Mouse (Mus musculus) CH12.LX (cell line): ENCODE results near the gene Tstd1. TPM values are rescaled to one million over a fixed set of nuclear protein-coding genes. Genes with fewer than 3 reads are reported as not detected.

Experiments used
- DNase-seq: peaks from one replicate; pipeline ENCODE4 v3.0.0-alpha.2; 2013; ENCODE audit errors: extremely low read depth
- H3K27ac ChIP-seq: 2 replicates; pipeline ENCODE4 v1.5.1; 2012; ENCODE audit warnings: low read depth, mild to moderate bottlenecking, control low read depth, moderate library complexity; ENCODE audit not compliant: insufficient read depth
- H3K27me3 ChIP-seq: replicated peaks from 2 replicates; pipeline ENCODE3; 2012; ENCODE audit warnings: inconsistent platforms
- H3K36me3 ChIP-seq, 2 experiments: replicated peaks in 1 of 2; 2 replicates each; pipeline versions ENCODE3 to v1.6.1; 2012; ENCODE audit warnings: inconsistent platforms in 1 of 2, low read length in 1 of 2, mild to moderate bottlenecking in 1 of 2, mixed read lengths in 1 of 2, moderate library complexity in 1 of 2; ENCODE audit not compliant: control insufficient read depth in 1 of 2, insufficient read depth in 1 of 2
- H3K4me1 ChIP-seq, 2 experiments: 2 replicates each; pipeline ENCODE4 v1.6.1; 2012; ENCODE audit warnings: inconsistent platforms in 1 of 2, moderate library complexity in 1 of 2; ENCODE audit not compliant: insufficient read depth in 2 of 2, control insufficient read depth in 1 of 2
- H3K4me2 ChIP-seq: 2 replicates; pipeline ENCODE4 v1.6.1; 2012; ENCODE audit warnings: low read depth, mild to moderate bottlenecking, control low read depth; ENCODE audit not compliant: poor library complexity, insufficient read depth, severe bottlenecking
- H3K4me3 ChIP-seq, 3 experiments: fragments of 150-350 bp in 1 of 3; sonication (generic) in 1 of 3; replicated peaks in 1 of 3; 2 replicates each; pipeline versions ENCODE3 to v1.5.1; 2011 to 2012; ENCODE audit warnings: low read depth in 2 of 3, low read length in 2 of 3, mild to moderate bottlenecking in 2 of 3, moderate library complexity in 2 of 3, control low read depth in 1 of 3, improper control_type of control experiment in 1 of 3, inconsistent platforms in 1 of 3, mixed read lengths in 1 of 3; ENCODE audit not compliant: poor library complexity in 1 of 3
- H3K79me2 ChIP-seq: replicated peaks from 2 replicates; pipeline ENCODE4 v1.6.1; 2012; ENCODE audit warnings: mild to moderate bottlenecking, moderate library complexity; ENCODE audit not compliant: control insufficient read depth, poor library complexity, insufficient read depth, severe bottlenecking; ENCODE audit errors: extremely low read depth
- H3K9ac ChIP-seq: 2 replicates; pipeline ENCODE4 v1.6.1; 2012; ENCODE audit warnings: low read depth, mild to moderate bottlenecking, control low read depth, moderate library complexity; ENCODE audit not compliant: insufficient read depth
- H3K9me3 ChIP-seq: replicated peaks from 2 replicates; pipeline ENCODE3; 2012; ENCODE audit warnings: low read length, inconsistent platforms, mixed read lengths
- BHLHE40 ChIP-seq: IDR thresholded peaks from 2 replicates; pipeline ENCODE4 v1.6.1; 2011; ENCODE audit warnings: mild to moderate bottlenecking, low read depth, low read length, improper control_type of control experiment
- CHD1 ChIP-seq: IDR thresholded peaks from 2 replicates; pipeline ENCODE4 v1.6.1; 2012; ENCODE audit warnings: low read depth, low read length, improper control_type of control experiment, inconsistent platforms
- CHD2 ChIP-seq: IDR thresholded peaks from 2 replicates; pipeline ENCODE4 v1.6.1; 2011; ENCODE audit warnings: low read length, improper control_type of control experiment
- CTCF ChIP-seq, 2 experiments: IDR thresholded peaks in 1 of 2; conservative IDR thresholded peaks in 1 of 2; 2 replicates each; pipeline ENCODE4 v1.5.1; 2011 to 2012; ENCODE audit warnings: low read depth in 2 of 2, low read length in 2 of 2, improper control_type of control experiment in 1 of 2, inconsistent platforms in 1 of 2, mild to moderate bottlenecking in 1 of 2, moderate library complexity in 1 of 2
- E2F4 ChIP-seq: IDR thresholded peaks from 2 replicates; pipeline ENCODE4 v1.6.1; 2011; ENCODE audit warnings: low read depth, low read length, improper control_type of control experiment; ENCODE audit not compliant: insufficient replicate concordance
- ELF1 ChIP-seq: IDR thresholded peaks from 2 replicates; pipeline ENCODE4 v1.6.1; 2014; ENCODE audit warnings: low read depth, mild to moderate bottlenecking, inconsistent platforms, low read length, improper control_type of control experiment
- ETS1 ChIP-seq: conservative IDR thresholded peaks from 2 replicates; pipeline ENCODE4 v1.6.1; 2012; ENCODE audit warnings: low read depth, mild to moderate bottlenecking, inconsistent platforms, low read length, improper control_type of control experiment, moderate library complexity
- GABPA ChIP-seq: IDR thresholded peaks from 2 replicates; pipeline ENCODE4 v1.6.1; 2012; ENCODE audit warnings: low read depth, low read length, improper control_type of control experiment, inconsistent platforms; ENCODE audit not compliant: insufficient replicate concordance
- HCFC1 ChIP-seq: IDR thresholded peaks from 2 replicates; pipeline ENCODE4 v1.6.1; 2012; ENCODE audit warnings: low read depth, mild to moderate bottlenecking, inconsistent platforms, low read length, improper control_type of control experiment
- IRF4 ChIP-seq: IDR thresholded peaks from 2 replicates; pipeline ENCODE4 v1.6.1; 2014; ENCODE audit warnings: low read depth, mild to moderate bottlenecking, inconsistent platforms, low read length, improper control_type of control experiment
- JUN ChIP-seq: IDR thresholded peaks from 2 replicates; pipeline ENCODE4 v1.6.1; 2011; ENCODE audit warnings: low read depth, mild to moderate bottlenecking, low read length, improper control_type of control experiment, moderate library complexity; ENCODE audit not compliant: insufficient read depth
- KAT2A ChIP-seq: IDR thresholded peaks from 2 replicates; pipeline ENCODE4 v1.6.1; 2012; ENCODE audit warnings: low read length, improper control_type of control experiment, inconsistent platforms; ENCODE audit not compliant: insufficient replicate concordance
- MAFK ChIP-seq: IDR thresholded peaks from 2 replicates; pipeline ENCODE4 v1.6.1; 2011; ENCODE audit warnings: low read length, improper control_type of control experiment; ENCODE audit not compliant: insufficient replicate concordance
- MAX ChIP-seq: IDR thresholded peaks from 2 replicates; pipeline ENCODE4 v1.6.1; 2011; ENCODE audit warnings: low read length, improper control_type of control experiment
- MAZ ChIP-seq: IDR thresholded peaks from 2 replicates; pipeline ENCODE4 v1.6.1; 2012; ENCODE audit warnings: low read depth, mild to moderate bottlenecking, inconsistent platforms, low read length, improper control_type of control experiment, moderate library complexity
- MXI1 ChIP-seq: IDR thresholded peaks from 2 replicates; pipeline ENCODE4 v1.6.1; 2011; ENCODE audit warnings: mild to moderate bottlenecking, low read depth, low read length, improper control_type of control experiment
- MYC ChIP-seq: IDR thresholded peaks from 2 replicates; pipeline ENCODE4 v1.6.1; 2011; ENCODE audit warnings: low read depth, mild to moderate bottlenecking, improper control_type of control experiment, low read length
- NELFE ChIP-seq: IDR thresholded peaks from 2 replicates; pipeline ENCODE4 v1.6.1; 2011; ENCODE audit warnings: low read depth, low read length, improper control_type of control experiment
- PAX5 ChIP-seq: IDR thresholded peaks from 2 replicates; pipeline ENCODE4 v1.6.1; 2012; ENCODE audit warnings: low read length, inconsistent platforms, mixed read lengths
- POLR2A ChIP-seq: IDR thresholded peaks from 2 replicates; pipeline ENCODE4 v1.6.1; 2011; ENCODE audit warnings: low read depth, mild to moderate bottlenecking, improper control_type of control experiment, low read length
- POLR2AphosphoS2 ChIP-seq: IDR thresholded peaks from 2 replicates; pipeline ENCODE4 v1.6.1; 2011; ENCODE audit warnings: low read depth, low read length, improper control_type of control experiment
- RAD21 ChIP-seq: IDR thresholded peaks from 2 replicates; pipeline ENCODE4 v1.6.1; 2011; ENCODE audit warnings: low read depth, mild to moderate bottlenecking, low read length, improper control_type of control experiment, moderate library complexity
- SIN3A ChIP-seq: IDR thresholded peaks from 2 replicates; pipeline ENCODE4 v1.6.1; 2012; ENCODE audit warnings: low read length, improper control_type of control experiment, inconsistent platforms
- SMC3 ChIP-seq: IDR thresholded peaks from 2 replicates; pipeline ENCODE4 v1.6.1; 2011; ENCODE audit warnings: low read depth, low read length, improper control_type of control experiment
- TBP ChIP-seq: conservative IDR thresholded peaks from 2 replicates; pipeline ENCODE4 v1.6.1; 2011; ENCODE audit warnings: low read depth, low read length, improper control_type of control experiment
- TCF12 ChIP-seq: IDR thresholded peaks from 2 replicates; pipeline ENCODE4 v1.6.1; 2014; ENCODE audit warnings: low read depth, mild to moderate bottlenecking, inconsistent platforms, low read length, improper control_type of control experiment
- UBTF ChIP-seq: IDR thresholded peaks from 2 replicates; pipeline ENCODE4 v1.6.1; 2012; ENCODE audit warnings: low read depth, mild to moderate bottlenecking, inconsistent platforms, low read length, improper control_type of control experiment, moderate library complexity
- USF1 ChIP-seq: IDR thresholded peaks from 2 replicates; pipeline ENCODE4 v1.6.1; 2014; ENCODE audit warnings: low read depth, mild to moderate bottlenecking, inconsistent platforms, low read length, improper control_type of control experiment
- ZC3H11A ChIP-seq: IDR thresholded peaks from 2 replicates; pipeline ENCODE4 v1.6.1; 2012; ENCODE audit warnings: low read depth, mild to moderate bottlenecking, inconsistent platforms, low read length, improper control_type of control experiment
- ZMIZ1 ChIP-seq: IDR thresholded peaks from 2 replicates; pipeline ENCODE4 v1.6.1; 2012; ENCODE audit warnings: low read depth, mild to moderate bottlenecking, inconsistent platforms, low read length, improper control_type of control experiment
- ZNF384 ChIP-seq: IDR thresholded peaks from 2 replicates; pipeline ENCODE4 v1.6.1; 2012; ENCODE audit warnings: low read depth, low read length, improper control_type of control experiment, inconsistent platforms
- dilution Hi-C: fragments of 300-500 bp; cut with MboI; formaldehyde crosslinking; loops from 2 replicates; pipeline ENCODE4 v1.14.3; 2020; ENCODE audit warnings: low sequenced_read_pairs; ENCODE audit not compliant: extremely low pct_unique_long_range_greater_than_20kb, extremely low pct_ligation_motif_present
- in situ Hi-C: fragments of 300-500 bp; cut with MboI; formaldehyde crosslinking; loops from 3 replicates; pipeline ENCODE4 v1.14.3; 2019; ENCODE audit warnings: low sequenced_read_pairs, low pct_ligation_motif_present, low pct_unique_long_range_greater_than_20kb, mixed read lengths
- polyA plus RNA-seq: library from polyadenylated mRNA; unstranded; fragments of >175 nt; gene quantifications from 2 replicates; pipeline ENCODE4 v1.2.1, GENCODE M21; 2012; ENCODE audit warnings: low read depth; ENCODE audit not compliant: insufficient read length
- total RNA-seq, 2 experiments: library from RNA; depleted of rRNA; stranded (reverse); fragments of 300-350 nt in 1 of 2; fragments of >200 nt in 1 of 2; gene quantifications; 2 replicates each; pipeline ENCODE4 v1.2.3; 2012 to 2014

Gene Tstd1
- total and polyA plus RNA-seq, 3 experiments = 1.4 to 3.5 (median 2.5) TPM

DNA sequence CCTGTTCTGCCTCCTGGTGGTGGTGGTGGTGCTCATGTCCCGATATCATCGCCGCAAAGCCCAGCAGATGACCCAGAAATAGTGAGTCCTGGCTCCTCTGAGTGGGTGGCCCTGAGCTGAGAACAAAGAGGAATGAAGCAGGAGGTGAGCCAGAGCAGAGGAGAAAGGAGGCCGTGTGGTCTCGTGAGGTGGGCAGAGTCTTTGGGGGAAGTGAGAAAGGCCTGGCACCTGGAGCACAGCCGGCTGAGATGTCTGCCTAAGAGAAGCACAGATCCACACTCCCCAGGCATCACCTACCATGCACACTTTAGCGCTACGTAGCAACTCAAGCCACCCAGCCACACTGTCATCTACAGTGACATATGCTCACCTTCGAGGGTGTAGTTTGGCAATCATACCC is 33.5 kb upstream of the Tstd1 start:
- peaks cover 7% of the 10 kb centered on the region for H3K79me2 ChIP-seq
- H3K27me3 ChIP-seq = peaks cover 8% of the 10 kb centered on the region
- dilution Hi-C loops (no loop called here), in situ Hi-C loops (no loop called here)
- no peaks in the 10 kb centered on the region for H3K9me3 ChIP-seq
- 0 out of 2 replicates have a peak overlapping the region, but pooled peaks have one; percentile 14 for H3K4me2 ChIP-seq
- peak overlapping the region in 1 of 3 experiments; percentile 10 for H3K4me3 ChIP-seq
- no peak for DNase-seq
- H3K9ac ChIP-seq = no peak overlapping the region
- no peaks in the 10 kb centered on the region for H3K36me3 ChIP-seq
- TF ChIP-seq GABPA = no peak
- no peak for TF ChIP-seq MAFK
- TF ChIP-seq JUN = no peak
- no peak for TF ChIP-seq HCFC1
- no peak for TF ChIP-seq ZMIZ1
- TF ChIP-seq UBTF = no peak
- TF ChIP-seq MXI1 = 0 out of 2 replicates have a peak, but pooled peaks have one; percentile 35
- no peak for TF ChIP-seq MAZ
- no peak for TF ChIP-seq ZC3H11A
- TF ChIP-seq CHD1 = no peak
- TF ChIP-seq MYC = no peak
- no peak for TF ChIP-seq TBP
- peak; percentile 58; the same call in 1 of the 2 replicates for TF ChIP-seq IRF4
- TF ChIP-seq BHLHE40 = peak; percentile 91
- peak; percentile 41 for TF ChIP-seq SMC3
- TF ChIP-seq E2F4 = no peak
- no peak for TF ChIP-seq ELF1
- peak in 1 of 2 experiments; percentile 50; a peak in 2 of 4 replicates for TF ChIP-seq CTCF (conservative IDR thresholded peaks at IDR 0.05 in 1 of 2, IDR thresholded peaks at IDR 0.05 in 1 of 2; ENCODE audit: low read depth in 2 of 2, low read length in 2 of 2)
- TF ChIP-seq USF1 = no peak
- no peak for TF ChIP-seq POLR2A
- TF ChIP-seq MAX = no peak
- no peak overlapping the region for H3K27ac ChIP-seq
- H3K4me1 ChIP-seq = peaks cover 45 to 65% of the 10 kb centered on the region in 2 experiments

DNA sequence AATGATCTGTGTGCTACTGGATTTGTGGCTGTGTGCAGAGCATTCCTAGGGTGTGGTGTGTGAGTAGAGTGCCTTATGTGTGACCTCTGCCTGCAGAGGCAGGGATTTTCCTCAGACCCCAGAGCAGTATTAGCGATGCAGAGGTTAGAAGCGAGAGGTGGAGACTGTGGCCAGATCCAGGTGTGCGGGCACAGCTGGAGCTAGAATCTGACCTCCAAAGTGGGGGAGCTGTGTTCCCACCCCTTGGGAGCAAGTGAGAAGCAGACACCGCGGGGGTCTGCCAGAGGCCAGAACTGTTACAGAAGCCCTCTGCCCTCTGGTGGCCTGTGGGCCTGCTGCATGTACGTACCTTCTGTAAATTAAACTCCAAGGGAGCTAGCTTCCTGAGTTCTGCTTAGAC is 31.6 kb upstream of the Tstd1 start:
- H3K9ac ChIP-seq = 0 out of 2 replicates have a peak overlapping the region, but pooled peaks have one; percentile 57
- peaks cover 26% of the 10 kb centered on the region for H3K79me2 ChIP-seq
- H3K4me2 ChIP-seq = peak overlapping the region; percentile 74
- DNase-seq = peak; percentile 71
- H3K27me3 ChIP-seq = no peaks in the 10 kb centered on the region
- H3K9me3 ChIP-seq = no peaks in the 10 kb centered on the region
- TF ChIP-seq MYC = no peak
- TF ChIP-seq CTCF (conservative IDR thresholded peaks at IDR 0.05 in 1 of 2, IDR thresholded peaks at IDR 0.05 in 1 of 2; ENCODE audit: low read depth in 2 of 2, low read length in 2 of 2) = peak; percentile 29 to 82; a peak in 3 of 4 replicates
- no peak for TF ChIP-seq ZMIZ1
- no peak for TF ChIP-seq USF1
- 0 out of 2 replicates have a peak, but pooled peaks have one; percentile 19 for TF ChIP-seq ETS1
- no peak for TF ChIP-seq NELFE
- no peak for TF ChIP-seq PAX5
- peak; percentile 55 for TF ChIP-seq RAD21
- TF ChIP-seq ZC3H11A = no peak
- TF ChIP-seq SMC3 = peak; percentile 70
- no peak for TF ChIP-seq CHD2
- TF ChIP-seq MAZ = peak; percentile 43; the same call in 1 of the 2 replicates
- no peak for TF ChIP-seq MAFK
- no peak for TF ChIP-seq KAT2A
- TF ChIP-seq ZNF384 = no peak
- no peak for TF ChIP-seq ELF1
- 0 out of 2 replicates have a peak, but pooled peaks have one; percentile 1 for TF ChIP-seq SIN3A
- TF ChIP-seq JUN = no peak
- TF ChIP-seq POLR2AphosphoS2 = no peak
- TF ChIP-seq MAX = no peak
- peak; percentile 77 for TF ChIP-seq TCF12
- TF ChIP-seq HCFC1 = no peak
- TF ChIP-seq CHD1 = no peak
- peak overlapping the region in 1 of 3 experiments; percentile 25 for H3K4me3 ChIP-seq
- dilution Hi-C loops (no loop called here), in situ Hi-C loops (no loop called here)
- H3K36me3 ChIP-seq = peaks cover 0 to 9% of the 10 kb centered on the region in 2 experiments
- H3K27ac ChIP-seq = peak overlapping the region; percentile 39
- peaks cover 43 to 69% of the 10 kb centered on the region in 2 experiments for H3K4me1 ChIP-seq
